Mouse (Mus musculus) olfactory bulb, adult 2 months (tissue): ENCODE results near the gene Aldoc.

Experiments used
- CTCF ChIP-seq: fragments of 200-500 bp; IDR thresholded peaks from 2 replicates; pipeline ENCODE4 v1.5.1; 2012; ENCODE audit warnings: low read depth, mild to moderate bottlenecking, low read length, moderate library complexity; ENCODE audit not compliant: insufficient read depth
- POLR2A ChIP-seq: fragments of 200-500 bp; IDR thresholded peaks from 2 replicates; pipeline ENCODE4 v1.6.1; 2012; ENCODE audit warnings: mild to moderate bottlenecking, low read depth, low read length, moderate library complexity; ENCODE audit not compliant: insufficient read depth

GRCm38 (mm10) chr11:78367456-78368225 lies 44.9 kb downstream of the Aldoc start:
- no peak for TF ChIP-seq CTCF
- TF ChIP-seq POLR2A, result no peak
